Mouse (Mus musculus) lung, embryonic 16.5 days (tissue): ENCODE measurements around the gene Pgm5. TPM values are rescaled to one million over a fixed set of nuclear protein-coding genes. Genes with fewer than 3 reads are reported as not detected.

ENCODE experiments used
- ATAC-seq: fragments of 200-750 bp; cut with Nextera tagmentation; 2 replicates; pipeline ENCODE4 v1.8.0; 2017; ENCODE audit warnings: low read depth, mild to moderate bottlenecking, moderate library complexity
- H3K27ac ChIP-seq: fragments of 300-500 bp; sonication (generic); 2 replicates; pipeline ENCODE4 v1.5.1; 2014; ENCODE audit warnings: mild to moderate bottlenecking, control low read depth, low read length
- H3K27me3 ChIP-seq: fragments of 300-500 bp; sonication (generic); 2 replicates; pipeline ENCODE4 v1.6.1; 2014; ENCODE audit warnings: low read depth, low read length, mixed read lengths; ENCODE audit not compliant: control insufficient read depth, insufficient read depth
- H3K36me3 ChIP-seq: fragments of 300-500 bp; sonication (generic); 2 replicates; pipeline ENCODE4 v1.6.1; 2014; ENCODE audit warnings: low read length; ENCODE audit not compliant: control insufficient read depth, insufficient read depth
- H3K4me1 ChIP-seq: fragments of 300-500 bp; sonication (generic); replicated peaks from 2 replicates; pipeline ENCODE4 v1.6.1; 2014; ENCODE audit warnings: low read length, mixed read lengths; ENCODE audit not compliant: control insufficient read depth, insufficient read depth
- H3K4me2 ChIP-seq: fragments of 300-500 bp; sonication (generic); 2 replicates; pipeline ENCODE4 v1.6.1; 2014; ENCODE audit warnings: low read depth, low read length, control low read depth
- H3K4me3 ChIP-seq: fragments of 300-500 bp; sonication (generic); 2 replicates; pipeline ENCODE4 v1.5.1; 2014; ENCODE audit warnings: mild to moderate bottlenecking, low read length, control low read depth
- H3K9ac ChIP-seq: fragments of 300-500 bp; sonication (generic); 2 replicates; pipeline ENCODE4 v1.6.1; 2014; ENCODE audit warnings: low read length, control low read depth
- H3K9me3 ChIP-seq: fragments of 300-500 bp; sonication (generic); 2 replicates; pipeline ENCODE4 v1.6.1; 2016; ENCODE audit warnings: low read length; ENCODE audit not compliant: control insufficient read depth
- WGBS: fragments of 180-500 bp; shearing (Covaris S2); extraction: QIAGEN DNeasy Blood & Tissue Kit; methylation state at CpG from one replicate; pipeline ENCODE4 v1.1.7; 2014; 5-methylcytosine and 5-hydroxymethylcytosine counted together
- polyA plus RNA-seq: library from polyadenylated mRNA; unstranded; fragments of >200 nt; fragmentation: Nextera tagmentation; extraction: Ambion mirVana; gene quantifications from 2 replicates; pipeline ENCODE4 v1.2.1, GENCODE M21; 2015

The Pgm5 gene
- polyA plus RNA-seq, 1 experiment from 2014 or later = 2.9 TPM

- no peak overlapping the region for H3K9ac ChIP-seq
- WGBS = 15% methylated on average over 2 of the region's 2 CpGs
- ATAC-seq = no peak
Measured at GRCm38 (mm10) chr19:24873873-24874272, 12.2 kb upstream of the Pgm5 start.

DNA sequence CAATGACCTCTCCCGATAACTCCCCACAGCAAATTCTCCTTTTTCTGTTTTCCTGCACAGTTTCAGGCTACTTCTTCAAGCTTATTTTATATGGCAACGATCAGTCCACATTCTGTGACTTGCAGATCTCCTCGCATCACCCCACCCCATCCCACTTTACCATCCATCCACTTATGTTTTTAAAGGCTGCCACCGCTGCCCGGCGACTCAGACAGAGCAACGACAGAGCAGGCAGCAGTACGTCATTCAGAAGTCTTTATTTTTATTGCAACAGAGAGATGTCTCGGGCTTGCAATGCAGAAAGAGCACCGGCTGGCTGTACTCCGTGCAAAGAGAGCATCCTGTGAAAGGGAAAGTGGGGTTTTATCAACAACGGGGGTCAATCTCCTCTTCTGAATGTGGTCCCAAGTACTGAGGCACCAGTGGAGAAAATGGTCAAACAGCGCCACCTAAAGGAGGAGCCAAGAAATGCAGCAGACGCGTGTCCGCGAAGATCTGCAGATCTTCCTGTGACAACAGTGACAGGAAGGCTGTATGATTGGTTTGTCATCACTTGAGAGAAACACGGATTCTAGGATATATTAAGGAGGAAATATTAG lies 9.5 kb upstream of the Pgm5 start:
- H3K4me2 ChIP-seq = peak overlapping the region; percentile 70
- H3K4me3 ChIP-seq = peak overlapping the region; percentile 49
- peaks cover 2% of the 10 kb centered on the region; the same call in 1 of the 2 replicates for H3K4me1 ChIP-seq
- no peak overlapping the region for H3K27ac ChIP-seq
- peak overlapping the region; percentile 56 for H3K9ac ChIP-seq
- peak; percentile 67; the same call in 1 of the 2 replicates for ATAC-seq
- no peaks in the 10 kb centered on the region; the same call in none of the 2 replicates for H3K27me3 ChIP-seq
- WGBS = 10% methylated on average over 18 of the region's 18 CpGs
- H3K9me3 ChIP-seq = no peaks in the 10 kb centered on the region
- no peaks in the 10 kb centered on the region for H3K36me3 ChIP-seq

More at GRCm38 (mm10) chr19:24873873-24874272, 12.2 kb upstream of the Pgm5 start:
- Histone ChIP-seq H3K27me3 (no peaks in the 10 kb centered on the region; the same call in none of the 2 replicates), H3K4me2 (no peak overlapping the region), H3K9me3 (no peaks in the 10 kb centered on the region), H3K36me3 (no peaks in the 10 kb centered on the region), H3K4me3 (no peak overlapping the region), H3K4me1 (peaks cover 2% of the 10 kb centered on the region; the same call in 1 of the 2 replicates), H3K27ac (no peak overlapping the region)

- Histone ChIP-seq H3K9me3 (no peaks in the 10 kb centered on the region), H3K9ac (no peak overlapping the region), H3K4me1 (peaks cover 7% of the 10 kb centered on the region; the same call in 1 of the 2 replicates), H3K36me3 (no peaks in the 10 kb centered on the region), H3K4me3 (no peak overlapping the region), H3K27ac (no peak overlapping the region), H3K4me2 (no peak overlapping the region), H3K27me3 (peaks cover 3% of the 10 kb centered on the region; the same call in 1 of the 2 replicates)
- ATAC-seq = no peak
- WGBS = 74% methylated on average over 9 of the region's 9 CpGs
Measured at GRCm38 (mm10) chr19:24865436-24865835, 3.8 kb upstream of the Pgm5 start.

DNA sequence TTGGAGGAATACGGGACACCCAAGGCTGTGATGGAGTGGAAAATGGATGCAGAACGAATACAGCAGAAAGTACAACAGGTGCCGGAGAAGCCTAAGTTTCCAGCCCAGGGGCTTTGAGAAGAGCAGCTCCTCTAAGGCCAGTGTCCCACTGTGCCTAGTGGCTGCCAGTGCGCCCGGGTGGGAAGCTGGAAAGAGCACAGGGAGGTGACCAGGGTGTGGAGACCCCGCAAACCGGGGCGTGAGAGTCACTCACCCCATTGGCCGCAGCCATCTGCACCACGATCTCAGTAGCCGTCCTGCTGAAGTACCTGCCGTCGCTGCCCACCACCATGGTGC lies 411 bp downstream of the Pgm5 start:
- Histone ChIP-seq H3K27me3 (peaks cover 3% of the 10 kb centered on the region; the same call in 1 of the 2 replicates), H3K4me2 (peak overlapping the region; percentile 90), H3K9me3 (no peaks in the 10 kb centered on the region), H3K4me3 (peak overlapping the region; percentile 62), H3K4me1 (peaks cover 7% of the 10 kb centered on the region; the same call in 1 of the 2 replicates), H3K36me3 (no peaks in the 10 kb centered on the region), H3K9ac (peak overlapping the region; percentile 69), H3K27ac (no peak overlapping the region)
- 20% methylated on average over 12 of the region's 13 CpGs for WGBS
- ATAC-seq = peak; percentile 44

DNA sequence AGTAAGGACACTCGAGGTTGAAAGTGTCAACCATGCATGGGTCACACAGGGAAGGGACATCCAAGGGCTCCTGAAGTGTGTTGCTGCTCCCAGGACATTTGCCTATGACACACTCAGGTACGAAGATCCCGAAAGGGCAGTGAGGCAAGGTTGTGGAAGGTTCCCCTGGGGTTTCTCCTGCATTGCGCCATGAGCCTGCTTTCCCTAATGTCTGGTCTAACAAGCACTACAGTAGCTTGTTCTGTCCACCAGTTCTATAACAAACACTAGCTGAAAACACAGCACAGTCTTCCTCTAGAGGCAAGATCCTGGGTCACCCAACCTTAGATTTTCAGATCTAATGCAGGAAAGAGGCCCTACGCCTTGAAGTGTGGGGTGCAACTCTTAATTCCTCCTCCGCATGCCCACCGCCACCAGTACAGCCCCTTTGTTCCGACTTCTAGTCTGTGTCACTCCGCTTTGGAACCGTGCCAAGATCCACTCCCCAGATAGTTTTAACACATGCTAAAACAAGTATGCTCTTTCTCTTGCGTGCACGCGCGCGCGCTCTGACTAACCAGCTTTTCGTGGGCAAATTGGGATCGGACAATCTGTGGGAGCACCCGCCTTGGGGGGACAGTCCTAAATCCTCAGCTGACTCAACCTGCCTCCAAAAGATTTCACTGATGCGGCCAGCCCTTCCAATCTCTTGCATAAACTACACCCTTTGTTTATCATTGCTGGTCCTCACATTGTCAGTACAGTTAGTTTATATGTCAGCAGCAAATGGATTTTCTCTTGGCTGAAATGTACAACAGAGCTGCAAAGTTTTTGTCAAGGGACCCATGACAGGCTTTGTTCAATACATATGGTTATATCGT lies 10.0 kb downstream of the Pgm5 start:
- peak; percentile 78 for ATAC-seq

DNA sequence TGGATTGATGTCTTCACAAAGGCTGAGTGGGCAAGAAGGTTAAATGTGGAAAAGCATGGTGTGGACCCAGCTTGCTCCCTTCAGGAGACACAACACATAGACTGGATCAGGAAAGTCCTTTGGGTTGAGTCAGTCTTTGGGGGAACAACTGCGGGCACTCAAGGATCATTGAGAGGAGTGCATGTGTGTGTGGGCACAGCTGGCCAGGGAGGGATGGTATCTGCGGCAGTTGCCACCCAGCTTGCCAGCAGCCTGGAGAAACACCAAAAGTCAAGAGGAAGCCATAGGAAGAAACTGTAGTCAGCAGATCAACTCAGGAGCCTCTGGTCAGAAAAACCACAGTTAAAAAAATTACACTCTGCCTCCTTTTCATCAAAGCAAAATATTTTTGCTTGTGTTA lies 12.8 kb downstream of the Pgm5 start:
- no peaks in the 10 kb centered on the region for H3K36me3 ChIP-seq
- no peak for ATAC-seq
- no peak overlapping the region for H3K27ac ChIP-seq
- H3K9ac ChIP-seq = no peak overlapping the region
- H3K4me2 ChIP-seq = no peak overlapping the region
- peaks cover 28% of the 10 kb centered on the region for H3K4me1 ChIP-seq
- no peaks in the 10 kb centered on the region for H3K27me3 ChIP-seq
- H3K9me3 ChIP-seq = no peaks in the 10 kb centered on the region
- no peak overlapping the region for H3K4me3 ChIP-seq
- 79% methylated on average over 2 of the region's 2 CpGs for WGBS

More for the DNA sequence above, 10.0 kb downstream of the Pgm5 start:
- H3K4me2 ChIP-seq = peak overlapping the region; percentile 57
- peak overlapping the region; percentile 20; the same call in 1 of the 2 replicates for H3K9ac ChIP-seq
- H3K9me3 ChIP-seq = no peaks in the 10 kb centered on the region
- 44% methylated on average over 21 of the region's 21 CpGs for WGBS
- H3K4me1 ChIP-seq = peaks cover 17% of the 10 kb centered on the region
- H3K36me3 ChIP-seq = no peaks in the 10 kb centered on the region
- peak overlapping the region; percentile 29 for H3K4me3 ChIP-seq
- peak overlapping the region; percentile 63 for H3K27ac ChIP-seq
- no peaks in the 10 kb centered on the region for H3K27me3 ChIP-seq

- no peaks in the 10 kb centered on the region for H3K27me3 ChIP-seq
- H3K4me2 ChIP-seq = no peak overlapping the region
- H3K4me1 ChIP-seq = peaks cover 28% of the 10 kb centered on the region
- no peak for ATAC-seq
- WGBS = 41% methylated on average over 7 of the region's 7 CpGs
- H3K36me3 ChIP-seq = no peaks in the 10 kb centered on the region
- H3K27ac ChIP-seq = no peak overlapping the region
- H3K9ac ChIP-seq = no peak overlapping the region
- H3K9me3 ChIP-seq = no peaks in the 10 kb centered on the region
- no peak overlapping the region for H3K4me3 ChIP-seq
Measured at GRCm38 (mm10) chr19:24848345-24848744, 13.3 kb downstream of the Pgm5 start.

GRCm38 (mm10) chr19:24845007-24845546 lies 16.6 kb downstream of the Pgm5 start:
- peak; percentile 87 for ATAC-seq
- no peak overlapping the region for H3K9ac ChIP-seq
- H3K27ac ChIP-seq = 0 out of 2 replicates have a peak overlapping the region, but pooled peaks have one; percentile 33
- H3K4me3 ChIP-seq = no peak overlapping the region
- H3K36me3 ChIP-seq = 0 out of 2 replicates have a peak, but pooled peaks cover 2% of the 10 kb centered on the region
- H3K27me3 ChIP-seq = no peaks in the 10 kb centered on the region
- no peaks in the 10 kb centered on the region for H3K9me3 ChIP-seq
- 21% methylated on average over 7 of the region's 7 CpGs for WGBS
- peak overlapping the region; percentile 21; the same call in 1 of the 2 replicates for H3K4me2 ChIP-seq
- H3K4me1 ChIP-seq = peaks cover 15% of the 10 kb centered on the region

DNA sequence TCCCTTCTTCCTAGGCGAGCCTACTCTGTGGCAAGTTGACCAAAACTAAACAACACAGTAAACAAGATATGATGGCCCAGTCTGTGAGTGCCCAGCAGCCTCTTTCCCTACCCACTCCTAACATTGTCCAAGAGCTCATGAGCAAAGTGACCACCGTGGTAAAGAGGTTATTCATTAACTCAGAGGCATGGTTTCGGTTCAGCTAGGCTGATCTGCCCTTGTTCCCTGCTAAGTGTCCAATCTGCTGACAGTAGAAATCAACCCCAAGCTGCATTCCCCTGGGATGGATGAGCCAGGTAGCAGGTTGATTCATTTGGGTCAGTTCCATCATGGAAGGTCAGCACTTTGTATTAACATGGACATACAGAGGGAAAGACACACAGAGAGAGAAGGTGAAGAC lies 19.6 kb downstream of the Pgm5 start:
- Histone ChIP-seq H3K27me3 (no peaks in the 10 kb centered on the region), H3K4me1 (peaks cover 11% of the 10 kb centered on the region), H3K36me3 (0 out of 2 replicates have a peak, but pooled peaks cover 2% of the 10 kb centered on the region), H3K9me3 (no peaks in the 10 kb centered on the region), H3K9ac (no peak overlapping the region), H3K4me3 (no peak overlapping the region), H3K4me2 (no peak overlapping the region), H3K27ac (no peak overlapping the region)
- no peak for ATAC-seq
- 53% methylated on average over 3 of the region's 3 CpGs for WGBS
